Comparison of ENCODE assay signal across 9 mouse cellular contexts in the genomic region with DNA sequence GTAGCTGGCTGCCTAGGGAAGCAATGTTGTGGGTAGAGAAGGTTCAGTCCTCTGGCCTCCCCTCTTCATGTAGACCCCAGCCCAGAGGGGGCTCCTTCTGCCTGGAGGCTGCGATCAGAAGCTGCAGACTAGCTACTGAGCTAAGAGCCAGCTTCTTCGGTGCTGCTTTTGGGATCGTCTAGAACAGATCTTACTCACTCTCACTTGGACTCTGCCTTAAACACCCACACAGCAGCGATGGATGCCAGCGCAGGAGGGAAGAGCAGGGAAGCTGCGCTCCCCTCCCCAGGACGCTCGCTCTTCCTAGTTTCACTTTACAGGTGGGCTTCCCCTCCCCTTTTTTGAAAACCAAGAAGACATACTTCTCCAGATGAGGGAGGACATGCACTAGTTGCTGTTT.
A peak's percentile ranks its signal among the peaks of the same experiment; 100 is the strongest.
DNase-seq lines count a peak whose midpoint lies in the region; ATAC-seq lines count a peak whose summit lies in the region.
"Had no signal": no experiment of that assay in that cellular context is flagged by ENCODE, and none has a peak within 500 bp of the region (broad histone marks: within the 10 kb centered on the region; RNA-seq: fewer than 3 reads in every experiment).

No protein-coding gene starts in this region.

- peak overlapping the region; percentile 45; the same call in 1 of the 2 replicates for H3K27ac ChIP-seq in hindbrain, embryonic 10.5 days
- no peak overlapping the region for H3K27ac ChIP-seq in hindbrain, embryonic 14.5 days
- H3K27ac ChIP-seq in embryonic facial prominence, embryonic 15.5 days (replicated peaks): no peak overlapping the region
- H3K27ac ChIP-seq in limb, embryonic 13.5 days: no peak overlapping the region

- WGBS in hindbrain, embryonic 10.5 days: 40% methylated on average over 8 of the region's 8 CpGs
- WGBS in hindbrain, embryonic 14.5 days: 41% methylated on average over 8 of the region's 8 CpGs
- 31% methylated on average over 8 of the region's 8 CpGs for WGBS in embryonic facial prominence, embryonic 15.5 days
- 35% methylated on average over 8 of the region's 8 CpGs for WGBS in limb, embryonic 13.5 days

- DNase-seq in hindbrain, embryonic 10.5 days (ENCODE audit: low spot score): no peak
- no peak for DNase-seq in hindbrain, embryonic 14.5 days (ENCODE audit: low spot score)
- DNase-seq in CD4-positive helper T cell, adult 2 months (ENCODE audit: low read depth, low spot score): peak; percentile 1
- DNase-seq in adipocyte (ENCODE audit: low spot score): no peak
- DNase-seq in cerebellum, adult 8-10 months: no peak
- DNase-seq in thymus, postnatal 4 days: no peak
- DNase-seq: adrenal gland, postnatal 36 days had no signal

- no peaks in the 10 kb centered on the region for H3K27me3 ChIP-seq in hindbrain, embryonic 10.5 days (ENCODE audit: insufficient read depth, poor library complexity, severe bottlenecking)
- no peaks in the 10 kb centered on the region for H3K27me3 ChIP-seq in hindbrain, embryonic 14.5 days (ENCODE audit: control insufficient read depth, insufficient read depth, low read length)
- no peaks in the 10 kb centered on the region for H3K27me3 ChIP-seq in embryonic facial prominence, embryonic 15.5 days
- H3K27me3 ChIP-seq in limb, embryonic 13.5 days: 0 out of 2 replicates have a peak, but pooled peaks cover 4% of the 10 kb centered on the region

- H3K9me3 ChIP-seq in hindbrain, embryonic 10.5 days: no peaks in the 10 kb centered on the region
- 0 out of 2 replicates have a peak, but pooled peaks cover 6% of the 10 kb centered on the region for H3K9me3 ChIP-seq in hindbrain, embryonic 14.5 days (ENCODE audit: control insufficient read depth, low read length)
- no peaks in the 10 kb centered on the region for H3K9me3 ChIP-seq in embryonic facial prominence, embryonic 15.5 days (replicated peaks)
- no peaks in the 10 kb centered on the region for H3K9me3 ChIP-seq in limb, embryonic 13.5 days

- H3K4me1 ChIP-seq in hindbrain, embryonic 10.5 days (replicated peaks): no peaks in the 10 kb centered on the region; the same call in 1 of the 2 replicates
- peaks cover 10% of the 10 kb centered on the region; the same call in 1 of the 2 replicates for H3K4me1 ChIP-seq in hindbrain, embryonic 14.5 days (replicated peaks; ENCODE audit: control insufficient read depth, insufficient read depth, low read length)
- H3K4me1 ChIP-seq in embryonic facial prominence, embryonic 15.5 days: peaks cover 12% of the 10 kb centered on the region
- peaks cover 13% of the 10 kb centered on the region; the same call in 1 of the 2 replicates for H3K4me1 ChIP-seq in limb, embryonic 13.5 days

- H3K4me2 ChIP-seq in hindbrain, embryonic 14.5 days (replicated peaks): no peak overlapping the region
- H3K4me2 ChIP-seq in embryonic facial prominence, embryonic 15.5 days (replicated peaks): peak overlapping the region; percentile 26; the same call in 1 of the 2 replicates
- H3K4me2 ChIP-seq in limb, embryonic 13.5 days (replicated peaks): peak overlapping the region; percentile 41

- no peak overlapping the region for H3K9ac ChIP-seq in hindbrain, embryonic 14.5 days
- no peak overlapping the region for H3K9ac ChIP-seq in embryonic facial prominence, embryonic 15.5 days
- H3K9ac ChIP-seq in limb, embryonic 13.5 days: peak overlapping the region; percentile 45; the same call in 1 of the 2 replicates

- no peaks in the 10 kb centered on the region for H3K36me3 ChIP-seq in hindbrain, embryonic 10.5 days
- H3K36me3 ChIP-seq in hindbrain, embryonic 14.5 days (replicated peaks; ENCODE audit: control insufficient read depth, insufficient read depth): no peaks in the 10 kb centered on the region
- H3K36me3 ChIP-seq in embryonic facial prominence, embryonic 15.5 days: no peaks in the 10 kb centered on the region
- no peaks in the 10 kb centered on the region for H3K36me3 ChIP-seq in limb, embryonic 13.5 days

- no peak overlapping the region for H3K4me3 ChIP-seq in hindbrain, embryonic 10.5 days
- H3K4me3 ChIP-seq in hindbrain, embryonic 14.5 days (replicated peaks; ENCODE audit: low read length): no peak overlapping the region
- H3K4me3 ChIP-seq in embryonic facial prominence, embryonic 15.5 days (replicated peaks): no peak overlapping the region
- 0 out of 2 replicates have a peak overlapping the region, but pooled peaks have one; percentile 10 for H3K4me3 ChIP-seq in limb, embryonic 13.5 days

- ATAC-seq in hindbrain, embryonic 14.5 days (ENCODE audit: low FRiP score): no peak
- no peak for ATAC-seq in embryonic facial prominence, embryonic 15.5 days (ENCODE audit: insufficient number of reproducible peaks, low FRiP score, low TSS enrichment, low read depth)
- no peak for ATAC-seq in limb, embryonic 13.5 days (ENCODE audit: low FRiP score, low read depth)
